Comparison of ENCODE assay signal across 31 mouse cellular contexts in the genomic region with DNA sequence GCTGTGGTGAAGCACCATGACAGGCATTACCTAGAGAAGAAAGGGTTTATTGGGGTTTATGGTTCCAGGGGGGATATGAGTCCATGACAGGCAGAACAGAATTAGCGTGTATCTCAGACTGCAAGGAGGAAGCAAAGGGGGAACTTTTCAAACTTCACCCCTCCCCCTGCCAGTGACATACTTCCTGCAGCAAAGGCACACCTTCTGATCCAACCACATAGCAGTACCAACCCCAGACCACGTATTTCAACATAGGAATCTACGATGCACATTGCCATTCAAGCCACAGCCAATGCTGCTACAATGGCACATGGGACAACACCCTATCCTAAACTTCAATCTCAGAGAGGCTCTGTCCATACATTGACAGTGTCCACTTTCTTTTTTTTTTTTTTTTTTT. TPM values are rescaled to one million over a fixed set of nuclear protein-coding genes. Genes with fewer than 3 reads are reported as not detected.
"Had no signal": no experiment of that assay in that cellular context is flagged by ENCODE, and none has a peak within 500 bp of the region (broad histone marks: within the 10 kb centered on the region; RNA-seq: fewer than 3 reads in every experiment).

No protein-coding gene starts in this region.

- H3K9me3 ChIP-seq: intestine, embryonic 15.5 days; kidney, embryonic 15.5 days; limb, embryonic 12.5 days; limb, embryonic 15.5 days; neural tube, embryonic 12.5 days; neural tube, embryonic 15.5 days; stomach, embryonic 15.5 days had no signal

- H3K4me3 ChIP-seq: intestine, embryonic 15.5 days; kidney, embryonic 15.5 days; left cerebral cortex, adult 2 months; limb, embryonic 12.5 days; limb, embryonic 15.5 days; neural tube, embryonic 12.5 days; neural tube, embryonic 15.5 days; stomach, embryonic 15.5 days had no signal

- H3K27ac ChIP-seq: intestine, embryonic 15.5 days; kidney, embryonic 15.5 days; left cerebral cortex, adult 2 months; limb, embryonic 12.5 days; limb, embryonic 15.5 days; liver, embryonic 14.5 days; macrophage; neural tube, embryonic 12.5 days; neural tube, embryonic 15.5 days; stomach, embryonic 15.5 days had no signal

- H3K36me3 ChIP-seq: intestine, embryonic 15.5 days; kidney, embryonic 15.5 days; limb, embryonic 12.5 days; limb, embryonic 15.5 days; neural tube, embryonic 12.5 days; neural tube, embryonic 15.5 days; stomach, embryonic 15.5 days had no signal

- DNase-seq: kidney, adult 11 months; kidney, adult 8-10 months; kidney, postnatal 10 days; kidney, postnatal 36 days; layer of hippocampus, postnatal 36 days; liver, postnatal 0 days; lung, embryonic 14.5 days; midbrain, embryonic 14.5 days; right cerebral cortex, adult 18-20 months; right cerebral cortex, postnatal 14 days; spleen, adult 18-20 months had no signal

- H3K4me1 ChIP-seq: kidney, embryonic 15.5 days; limb, embryonic 12.5 days; limb, embryonic 15.5 days; neural tube, embryonic 12.5 days; neural tube, embryonic 15.5 days; stomach, embryonic 15.5 days had no signal

- H3K9ac ChIP-seq: intestine, embryonic 15.5 days; kidney, embryonic 15.5 days; limb, embryonic 12.5 days; limb, embryonic 15.5 days; liver, embryonic 14.5 days; liver, postnatal 0 days; lung, embryonic 14.5 days; neural tube, embryonic 12.5 days; neural tube, embryonic 15.5 days; stomach, embryonic 15.5 days had no signal

- H3K4me2 ChIP-seq: intestine, embryonic 15.5 days; kidney, embryonic 15.5 days; limb, embryonic 12.5 days; limb, embryonic 15.5 days; liver, embryonic 11.5 days; lung, embryonic 14.5 days; midbrain, embryonic 11.5 days; neural tube, embryonic 12.5 days; neural tube, embryonic 15.5 days; stomach, embryonic 15.5 days had no signal

- ATAC-seq: intestine, embryonic 15.5 days; liver, postnatal 0 days; lung, postnatal 0 days had no signal

- H3K27me3 ChIP-seq: intestine, embryonic 15.5 days; kidney, embryonic 15.5 days; limb, embryonic 12.5 days; limb, embryonic 15.5 days; neural tube, embryonic 12.5 days; neural tube, embryonic 15.5 days; stomach, embryonic 15.5 days had no signal

RNA-seq across cellular contexts. Expression of gene Dppa2, which starts 3.8 kb away (rescaled TPM):
- total RNA-seq: layer of hippocampus, postnatal 36 days; left cerebral cortex, adult 2 months; left cerebral cortex, postnatal 10 days; left cerebral cortex, postnatal 36 days; megakaryocyte-erythroid progenitor cell, adult 5-6 weeks; midbrain, postnatal 0 days had no signal
- polyA plus RNA-seq: intestine, embryonic 15.5 days; kidney, embryonic 15.5 days; limb, embryonic 12.5 days; limb, embryonic 15.5 days; liver, embryonic 14.5 days; liver, postnatal 0 days; macrophage; midbrain, embryonic 11.5 days; midbrain, embryonic 14.5 days; midbrain, postnatal 0 days; neural tube, embryonic 12.5 days; neural tube, embryonic 15.5 days; stomach, embryonic 15.5 days; testis, adult 2 months had no signal

RNA-seq across cellular contexts. Expression of gene Dppa4, which starts 16.4 kb away (rescaled TPM):
- total RNA-seq: layer of hippocampus, adult 8-10 months; layer of hippocampus, postnatal 10 days; layer of hippocampus, postnatal 36 days; left cerebral cortex, adult 2 months; left cerebral cortex, postnatal 10 days; left cerebral cortex, postnatal 36 days; megakaryocyte-erythroid progenitor cell, adult 5-6 weeks; midbrain, postnatal 0 days had no signal
- polyA plus RNA-seq: intestine, embryonic 15.5 days; kidney, embryonic 15.5 days; limb, embryonic 12.5 days; limb, embryonic 15.5 days; liver, embryonic 14.5 days; liver, postnatal 0 days; lung, embryonic 14.5 days; lung, postnatal 0 days; macrophage; midbrain, embryonic 11.5 days; midbrain, embryonic 14.5 days; midbrain, postnatal 0 days; neural tube, embryonic 12.5 days; neural tube, embryonic 15.5 days; stomach, embryonic 15.5 days had no signal
